Mouse (Mus musculus) bone marrow, adult 2 months (tissue): ENCODE data around the gene Mansc1.

ENCODE experiments used
- CTCF ChIP-seq: fragments of 200-500 bp; IDR thresholded peaks from 2 replicates; pipeline ENCODE4 v1.5.1; 2011; ENCODE audit warnings: low read length, control low read depth; ENCODE audit not compliant: control insufficient read depth, insufficient read depth
- POLR2A ChIP-seq: fragments of 200-500 bp; IDR thresholded peaks from 2 replicates; pipeline ENCODE4 v1.6.1; 2011; ENCODE audit warnings: low read depth, mild to moderate bottlenecking, control low read depth, low read length, borderline replicate concordance; ENCODE audit not compliant: control insufficient read depth

DNA sequence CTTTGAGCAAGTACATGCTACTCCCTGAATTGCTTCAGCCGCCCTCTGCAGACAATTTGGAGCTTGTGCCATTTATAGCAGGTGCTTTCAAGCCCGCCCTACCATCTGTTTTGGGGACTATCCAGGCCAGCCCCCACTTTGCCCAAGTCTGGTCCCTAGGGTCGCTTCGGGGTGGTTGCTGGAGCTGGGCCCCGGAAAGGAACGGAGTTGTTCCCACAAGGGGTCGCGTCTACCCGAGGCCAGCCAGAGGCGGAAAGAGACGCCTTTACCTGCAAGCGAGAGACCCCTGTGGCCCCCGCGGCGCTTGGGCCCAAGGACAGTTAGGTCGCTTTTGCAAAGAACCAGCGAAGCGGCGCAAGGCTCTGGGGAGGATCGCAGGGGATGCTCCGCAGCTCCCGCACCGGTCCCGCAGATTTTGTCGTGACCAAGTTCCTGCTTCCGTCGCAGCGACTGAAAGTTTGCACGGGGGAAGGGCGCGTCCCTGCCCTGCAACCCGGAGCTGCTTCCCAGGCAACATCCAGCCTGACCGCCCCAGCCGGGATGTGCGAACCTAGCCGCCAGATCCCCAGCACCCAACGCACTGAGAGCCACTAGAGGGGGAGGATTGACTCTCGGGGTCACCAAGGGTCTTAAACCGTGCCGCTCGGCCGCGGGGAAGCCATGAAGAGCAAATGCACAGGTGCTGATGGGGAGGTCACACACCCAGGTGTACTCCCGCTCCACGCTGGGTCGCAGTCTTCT lies at the start of gene Mansc1:
- no peak for TF ChIP-seq POLR2A
- no peak for TF ChIP-seq CTCF
